ENCODE assay signal across 8 mouse cellular contexts in genomic region chr12:83424086-83424719, GRCm38 (mm10).
A peak's percentile ranks its signal among the peaks of the same experiment; 100 is the strongest.
DNase-seq lines count a peak whose midpoint lies in the region; ATAC-seq and TF ChIP-seq lines count a peak whose summit lies in the region.

No protein-coding gene starts in this region.

- intact Hi-C loops in gastrocnemius, postnatal 14 days (cut with DNase I; ENCODE audit: low total_unique reads): no loop called here

- no peak overlapping the region for H3K4me3 ChIP-seq in embryonic facial prominence, embryonic 13.5 days
- H3K4me3 ChIP-seq in embryonic facial prominence, embryonic 10.5 days: no peak overlapping the region
- no peak overlapping the region for H3K4me3 ChIP-seq in intestine, postnatal 0 days (ENCODE audit: low read depth, low read length)

- no peaks in the 10 kb centered on the region for H3K27me3 ChIP-seq in embryonic facial prominence, embryonic 13.5 days
- no peaks in the 10 kb centered on the region for H3K27me3 ChIP-seq in embryonic facial prominence, embryonic 10.5 days (replicated peaks; ENCODE audit: low read depth, poor library complexity, severe bottlenecking)
- no peaks in the 10 kb centered on the region for H3K27me3 ChIP-seq in intestine, postnatal 0 days (replicated peaks; ENCODE audit: control insufficient read depth, insufficient read depth, low read length)

- 72% methylated on average over 12 of the region's 12 CpGs for WGBS in embryonic facial prominence, embryonic 13.5 days
- WGBS in embryonic facial prominence, embryonic 10.5 days: 75% methylated on average over 12 of the region's 12 CpGs
- WGBS in intestine, postnatal 0 days: 67% methylated on average over 12 of the region's 12 CpGs

- H3K4me2 ChIP-seq in embryonic facial prominence, embryonic 13.5 days: no peak overlapping the region
- H3K4me2 ChIP-seq in intestine, postnatal 0 days (replicated peaks; ENCODE audit: low read depth): peak overlapping the region; percentile 43

- peak; percentile 35 for TF ChIP-seq CTCF in intestine, postnatal 0 days (IDR thresholded peaks at IDR 0.05; ENCODE audit: low read depth)

- H3K9me3 ChIP-seq in embryonic facial prominence, embryonic 13.5 days: no peaks in the 10 kb centered on the region
- peaks cover 3% of the 10 kb centered on the region; the same call in 1 of the 2 replicates for H3K9me3 ChIP-seq in embryonic facial prominence, embryonic 10.5 days
- H3K9me3 ChIP-seq in intestine, postnatal 0 days (ENCODE audit: control insufficient read depth): no peaks in the 10 kb centered on the region

- 0 out of 2 replicates have a peak overlapping the region, but pooled peaks have one; percentile 22 for H3K27ac ChIP-seq in embryonic facial prominence, embryonic 13.5 days
- H3K27ac ChIP-seq in embryonic facial prominence, embryonic 10.5 days (replicated peaks): no peak overlapping the region
- H3K27ac ChIP-seq in intestine, postnatal 0 days (ENCODE audit: low read depth, low read length): 0 out of 2 replicates have a peak overlapping the region, but pooled peaks have one; percentile 8

- no peak overlapping the region for H3K9ac ChIP-seq in embryonic facial prominence, embryonic 13.5 days
- H3K9ac ChIP-seq in intestine, postnatal 0 days (ENCODE audit: low read depth, low read length): peak overlapping the region; percentile 7; the same call in 1 of the 2 replicates

- peaks cover 16% of the 10 kb centered on the region for H3K4me1 ChIP-seq in embryonic facial prominence, embryonic 13.5 days
- H3K4me1 ChIP-seq in embryonic facial prominence, embryonic 10.5 days: peaks cover 27% of the 10 kb centered on the region
- H3K4me1 ChIP-seq in intestine, postnatal 0 days (replicated peaks; ENCODE audit: control insufficient read depth, insufficient read depth, low read length): 0 out of 2 replicates have a peak, but pooled peaks cover 5% of the 10 kb centered on the region

- DNase-seq in embryonic facial prominence, embryonic 10.5 days (ENCODE audit: low spot score): no peak
- peak; percentile 52 for DNase-seq in spleen, postnatal 10 days (ENCODE audit: low spot score in 2 of 2)
- DNase-seq in spleen, postnatal 14 days (ENCODE audit: low spot score in 2 of 2): no peak
- DNase-seq in testis, postnatal 10 days (ENCODE audit: low spot score): peak; percentile 43
- DNase-seq in layer of hippocampus, adult 8-10 months (ENCODE audit: low spot score in 2 of 2): no peak
- no peak for DNase-seq in gastrocnemius, postnatal 14 days

- no peak for ATAC-seq in embryonic facial prominence, embryonic 13.5 days (ENCODE audit: insufficient number of reproducible peaks, insufficient read depth, low FRiP score, low TSS enrichment, low read depth)
- 0 out of 2 replicates have a peak, but pooled peaks have one; percentile 43 for ATAC-seq in intestine, postnatal 0 days

- no peaks in the 10 kb centered on the region for H3K36me3 ChIP-seq in embryonic facial prominence, embryonic 13.5 days
- H3K36me3 ChIP-seq in embryonic facial prominence, embryonic 10.5 days (replicated peaks): no peaks in the 10 kb centered on the region
- H3K36me3 ChIP-seq in intestine, postnatal 0 days (ENCODE audit: control insufficient read depth, insufficient read depth): no peaks in the 10 kb centered on the region

Comparison
In these comparisons a context has a peak if more than half of its experiments do, and no peak if none do; other contexts are left out.
1. DNase-seq: peak in spleen, postnatal 10 days (2 of 2) and testis, postnatal 10 days (single experiment); none in embryonic facial prominence, embryonic 10.5 days (single experiment), spleen, postnatal 14 days (0 of 2), layer of hippocampus, adult 8-10 months (0 of 2) and gastrocnemius, postnatal 14 days (single experiment).